Mouse (Mus musculus) cerebellum, adult 2 months (tissue): ENCODE results near the gene Ssbp3. TPM values are rescaled to one million over a fixed set of nuclear protein-coding genes. Genes with fewer than 3 reads are reported as not detected.

Experiments
- DNase-seq, 2 experiments: peaks; one replicate each; pipeline ENCODE4 v3.0.0; 2021
- H3K27ac ChIP-seq: fragments of 200-500 bp; 2 replicates; pipeline ENCODE4 v1.5.1; 2012; ENCODE audit warnings: low read length, control low read depth, inconsistent platforms; ENCODE audit not compliant: insufficient read depth
- H3K27me3 ChIP-seq: fragments of 200-500 bp; 2 replicates; pipeline ENCODE4 v1.6.1; 2012; ENCODE audit warnings: inconsistent platforms, mild to moderate bottlenecking, low read length, moderate library complexity; ENCODE audit not compliant: control insufficient read depth, insufficient read depth
- H3K4me1 ChIP-seq: fragments of 200-500 bp; 2 replicates; pipeline ENCODE4 v1.6.1; 2011; ENCODE audit warnings: low read length; ENCODE audit not compliant: control insufficient read depth, insufficient read depth
- H3K4me3 ChIP-seq: fragments of 200-500 bp; replicated peaks from 2 replicates; pipeline ENCODE3; 2011; ENCODE audit warnings: mild to moderate bottlenecking, low read depth, low read length, control low read depth; ENCODE audit not compliant: insufficient read depth
- CTCF ChIP-seq: fragments of 200-500 bp; IDR thresholded peaks from 2 replicates; pipeline ENCODE4 v1.5.1; 2011; ENCODE audit warnings: low read depth, mild to moderate bottlenecking, control low read depth, low read length, moderate library complexity, borderline replicate concordance; ENCODE audit not compliant: insufficient read depth
- POLR2A ChIP-seq: fragments of 200-500 bp; IDR thresholded peaks from 2 replicates; pipeline ENCODE4 v1.6.1; 2011; ENCODE audit warnings: low read length, control low read depth, borderline replicate concordance; ENCODE audit not compliant: insufficient read depth
- WGBS: fragments of 180-500 bp; shearing (Covaris S2); methylation state at CpG from one replicate; pipeline ENCODE4 v1.1.7; 2018; 5-methylcytosine and 5-hydroxymethylcytosine counted together
- polyA plus RNA-seq: library from polyadenylated mRNA; depleted of rRNA; stranded (reverse); fragments of >200 nt; gene quantifications from 2 replicates; pipeline ENCODE4 v1.2.3, GENCODE M21; 2012

The Ssbp3 gene
- polyA plus RNA-seq, 1 experiment: 126 TPM

- no peak overlapping the region for H3K27ac ChIP-seq
- H3K4me3 ChIP-seq: no peak overlapping the region
- H3K27me3 ChIP-seq: no peaks in the 10 kb centered on the region
- no peak for DNase-seq
- no peaks in the 10 kb centered on the region for H3K4me1 ChIP-seq
- WGBS: 65% methylated on average over 12 of the region's 12 CpGs
- TF ChIP-seq POLR2A (no peak), CTCF (no peak)
Observed at GRCm38 (mm10) chr4:106868737-106869438, 41.6 kb upstream of the Ssbp3 start.

- TF ChIP-seq CTCF (no peak), POLR2A (no peak)
- DNase-seq: no peak
- H3K27ac ChIP-seq: no peak overlapping the region
- 68% methylated on average over 3 of the region's 3 CpGs for WGBS
- H3K27me3 ChIP-seq: no peaks in the 10 kb centered on the region
- H3K4me3 ChIP-seq: no peak overlapping the region
- H3K4me1 ChIP-seq: no peaks in the 10 kb centered on the region
Observed at GRCm38 (mm10) chr4:106869539-106869951, 41.0 kb upstream of the Ssbp3 start.

GRCm38 (mm10) chr4:106870556-106870955, 39.9 kb upstream of the Ssbp3 start:
- H3K4me1 ChIP-seq: no peaks in the 10 kb centered on the region
- no peak overlapping the region for H3K4me3 ChIP-seq
- H3K27me3 ChIP-seq: no peaks in the 10 kb centered on the region
- DNase-seq: no peak
- no peak for TF ChIP-seq POLR2A
- no peak for TF ChIP-seq CTCF
- no peak overlapping the region for H3K27ac ChIP-seq
- WGBS: 100% methylated on average over 2 of the region's 2 CpGs

DNA sequence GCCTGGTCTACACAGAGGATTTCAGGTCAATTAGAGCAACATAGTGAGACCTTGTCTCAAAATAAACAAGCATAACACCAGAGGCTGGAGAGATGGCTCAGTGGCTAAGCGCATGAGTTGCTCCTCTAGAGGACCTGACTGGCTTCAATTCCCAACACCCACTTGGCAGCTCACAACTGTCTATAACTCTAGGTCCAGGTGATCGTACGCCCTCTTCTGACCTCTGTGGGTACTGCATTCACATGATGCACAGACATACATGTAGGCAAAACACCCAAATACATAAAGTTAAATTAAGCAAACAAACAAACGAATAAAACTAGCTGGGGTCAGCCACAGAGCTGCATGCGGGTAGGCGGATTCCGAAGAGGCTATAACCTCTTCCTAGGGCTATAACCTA, 36.0 kb upstream of the Ssbp3 start:
- no peak overlapping the region for H3K4me3 ChIP-seq
- no peak for DNase-seq
- no peak for TF ChIP-seq POLR2A
- 0 out of 2 replicates have a peak, but pooled peaks have one; percentile 2 for TF ChIP-seq CTCF
- no peaks in the 10 kb centered on the region for H3K4me1 ChIP-seq
- 87% methylated on average over 7 of the region's 7 CpGs for WGBS
- H3K27ac ChIP-seq: no peak overlapping the region
- no peaks in the 10 kb centered on the region for H3K27me3 ChIP-seq

DNA sequence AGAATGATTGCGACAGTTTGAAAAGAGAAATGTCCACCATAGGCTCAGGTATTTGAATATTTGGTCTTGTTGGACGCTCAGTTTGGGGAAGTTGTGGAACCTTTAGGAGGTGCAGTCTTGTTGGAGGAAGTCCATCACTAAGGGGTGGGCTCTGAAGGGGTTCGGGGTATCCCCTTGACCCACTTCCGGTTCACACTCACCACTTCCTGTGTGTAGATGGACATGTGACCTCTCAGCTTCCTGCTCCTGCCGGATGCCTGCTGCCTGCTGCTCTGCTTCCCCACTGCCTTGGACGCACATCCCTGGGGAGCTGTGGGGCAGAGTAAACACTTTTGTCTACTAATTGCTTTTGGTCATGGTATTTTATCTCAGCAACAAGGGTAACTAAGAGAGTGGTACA, 29.4 kb upstream of the Ssbp3 start:
- H3K4me3 ChIP-seq: no peak overlapping the region
- no peaks in the 10 kb centered on the region for H3K27me3 ChIP-seq
- 65% methylated on average over 6 of the region's 6 CpGs for WGBS
- DNase-seq: no peak
- no peaks in the 10 kb centered on the region; the same call in 1 of the 2 replicates for H3K4me1 ChIP-seq
- TF ChIP-seq CTCF (no peak), POLR2A (no peak)
- no peak overlapping the region for H3K27ac ChIP-seq

- TF ChIP-seq CTCF (no peak), POLR2A (no peak)
- Histone ChIP-seq H3K27me3 (no peaks in the 10 kb centered on the region), H3K4me3 (no peak overlapping the region), H3K4me1 (peaks cover 3% of the 10 kb centered on the region; the same call in 1 of the 2 replicates), H3K27ac (no peak overlapping the region)
- 83% methylated on average over 2 of the region's 2 CpGs for WGBS
- no peak for DNase-seq
Observed at GRCm38 (mm10) chr4:106883149-106883548, 27.4 kb upstream of the Ssbp3 start.

DNA sequence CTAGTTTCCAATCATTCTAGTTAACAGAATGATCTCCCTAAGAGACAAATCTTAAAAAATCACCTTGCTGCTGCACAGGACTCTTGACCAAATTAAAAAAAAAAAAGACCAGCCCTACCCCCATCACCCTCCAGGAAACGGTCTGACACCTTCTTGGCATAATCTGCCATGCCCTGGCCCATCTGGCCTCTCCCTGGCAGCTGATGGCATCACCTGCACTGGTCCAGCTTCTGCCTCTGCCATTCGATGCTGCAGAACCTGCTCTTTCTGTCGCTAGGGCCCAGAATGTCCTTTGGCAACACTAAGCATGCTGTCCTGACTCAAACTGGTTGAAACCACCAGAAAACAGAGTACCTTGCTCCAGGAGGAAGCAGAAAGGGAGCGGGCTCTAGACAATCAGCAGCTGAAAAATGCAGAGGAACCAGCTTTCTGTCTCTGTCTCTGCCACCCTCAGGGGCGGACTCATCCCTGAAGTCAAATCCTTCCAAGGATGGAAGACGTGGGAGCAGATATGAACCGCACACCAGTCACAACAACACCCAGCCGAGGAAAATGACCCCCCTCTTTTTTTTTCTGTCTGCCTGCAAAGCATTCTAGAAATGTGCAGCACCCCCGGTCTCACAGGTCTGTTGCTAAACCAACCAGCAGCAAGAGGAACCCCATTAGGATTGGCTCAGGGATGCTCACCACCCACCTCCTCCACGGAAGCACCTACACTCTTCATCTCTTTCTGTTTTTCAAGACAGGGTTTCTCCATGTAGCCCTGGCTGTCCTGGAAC, 24.0 kb upstream of the Ssbp3 start:
- Histone ChIP-seq H3K27me3 (no peaks in the 10 kb centered on the region), H3K27ac (no peak overlapping the region), H3K4me3 (no peak overlapping the region), H3K4me1 (0 out of 2 replicates have a peak, but pooled peaks cover 3% of the 10 kb centered on the region)
- WGBS: 38% methylated on average over 10 of the region's 10 CpGs
- DNase-seq: peak; percentile 14 to 17
- TF ChIP-seq POLR2A: no peak
- TF ChIP-seq CTCF: no peak
